Mouse (Mus musculus) bone marrow, adult 2 months (tissue): ENCODE data around the gene Ptprm.

Experiments
- CTCF ChIP-seq: fragments of 200-500 bp; IDR thresholded peaks from 2 replicates; pipeline ENCODE4 v1.5.1; 2011; ENCODE audit warnings: low read length, control low read depth; ENCODE audit not compliant: control insufficient read depth, insufficient read depth
- POLR2A ChIP-seq: fragments of 200-500 bp; IDR thresholded peaks from 2 replicates; pipeline ENCODE4 v1.6.1; 2011; ENCODE audit warnings: low read depth, mild to moderate bottlenecking, control low read depth, low read length, borderline replicate concordance; ENCODE audit not compliant: control insufficient read depth

GRCm38 (mm10) chr17:66707684-66708083, 646.6 kb downstream of the Ptprm start:
- no peak for TF ChIP-seq CTCF
- no peak for TF ChIP-seq POLR2A
